Mouse (Mus musculus) limb, embryonic 14.5 days (tissue): ENCODE data around the gene Samd7. TPM values are rescaled to one million over a fixed set of nuclear protein-coding genes. Genes with fewer than 3 reads are reported as not detected.

Experiments used
- ATAC-seq: fragments of 200-750 bp; cut with Nextera tagmentation; 2 replicates; pipeline ENCODE4 v1.8.0; 2017; ENCODE audit warnings: low read depth, moderate number of reproducible peaks, moderate TSS enrichment; ENCODE audit not compliant: low FRiP score
- DNase-seq: peaks from one replicate; pipeline ENCODE4 v3.0.0-alpha.2; 2015; ENCODE audit warnings: low spot score
- H3K27ac ChIP-seq: fragments of 300-500 bp; sonication (generic); replicated peaks from 2 replicates; pipeline ENCODE4 v1.5.1; 2014; ENCODE audit warnings: low read depth, mild to moderate bottlenecking, low read length, moderate library complexity, mixed read lengths
- H3K27me3 ChIP-seq: fragments of 300-500 bp; sonication (generic); 2 replicates; pipeline ENCODE4 v1.6.1; 2014; ENCODE audit warnings: low read length, mixed read lengths; ENCODE audit not compliant: control insufficient read depth, insufficient read depth
- H3K36me3 ChIP-seq: fragments of 300-500 bp; sonication (generic); 2 replicates; pipeline ENCODE4 v1.6.1; 2014; ENCODE audit warnings: mild to moderate bottlenecking, low read length, moderate library complexity, mixed read lengths; ENCODE audit not compliant: control insufficient read depth, insufficient read depth
- H3K4me1 ChIP-seq: fragments of 300-500 bp; sonication (generic); 2 replicates; pipeline ENCODE4 v1.6.1; 2014; ENCODE audit warnings: antibody characterized with exemption, low read length, mixed read lengths; ENCODE audit not compliant: control insufficient read depth, insufficient read depth
- H3K4me2 ChIP-seq: fragments of 300-500 bp; sonication (generic); replicated peaks from 2 replicates; pipeline ENCODE4 v1.6.1; 2014; ENCODE audit warnings: low read depth, mild to moderate bottlenecking, low read length, moderate library complexity; ENCODE audit not compliant: severe bottlenecking
- H3K4me3 ChIP-seq: fragments of 300-500 bp; sonication (generic); replicated peaks from 2 replicates; pipeline ENCODE4 v1.5.1; 2014; ENCODE audit warnings: low read length
- H3K9ac ChIP-seq: fragments of 300-500 bp; sonication (generic); 2 replicates; pipeline ENCODE4 v1.6.1; 2014; ENCODE audit warnings: mild to moderate bottlenecking, low read depth, low read length, moderate library complexity; ENCODE audit not compliant: severe bottlenecking
- H3K9me3 ChIP-seq: fragments of 300-500 bp; sonication (generic); 2 replicates; pipeline ENCODE4 v1.6.1; 2016; ENCODE audit warnings: low read length; ENCODE audit not compliant: control insufficient read depth
- POLR2A ChIP-seq: fragments of 200-500 bp; IDR thresholded peaks from 2 replicates; pipeline ENCODE4 v1.8.0; 2012; ENCODE audit warnings: inconsistent platforms, mild to moderate bottlenecking, moderate library complexity, borderline replicate concordance; ENCODE audit not compliant: insufficient read depth, insufficient read length; ENCODE audit errors: extremely low read depth
- WGBS: fragments of 180-500 bp; shearing (Covaris S2); extraction: QIAGEN DNeasy Blood & Tissue Kit; methylation state at CpG from one replicate; pipeline ENCODE4 v1.1.7; 2014; 5-methylcytosine and 5-hydroxymethylcytosine counted together
- polyA plus RNA-seq, 2 experiments: library from polyadenylated mRNA; depleted of rRNA in 1 of 2; stranded (reverse) in 1 of 2; unstranded in 1 of 2; fragments of >200 nt; fragmentation: Nextera tagmentation in 1 of 2; extraction: Ambion mirVana in 1 of 2; gene quantifications; 2 replicates each; pipeline versions ENCODE4 v1.2.1 to v1.2.3; 2012 to 2014

Gene Samd7
- polyA plus RNA-seq, 2 experiments, result not detected

- H3K9me3 ChIP-seq, result no peaks in the 10 kb centered on the region
- H3K4me3 ChIP-seq, result no peak overlapping the region
- no peak overlapping the region for H3K9ac ChIP-seq
- no peaks in the 10 kb centered on the region for H3K4me1 ChIP-seq
- no peak overlapping the region for H3K27ac ChIP-seq
- DNase-seq (no peak), ATAC-seq (no peak)
- H3K4me2 ChIP-seq, result no peak overlapping the region
- no peaks in the 10 kb centered on the region for H3K36me3 ChIP-seq
- 79% methylated on average over 5 of the region's 5 CpGs for whole genome bisulfite sequencing
- no peak for TF ChIP-seq POLR2A
- no peaks in the 10 kb centered on the region for H3K27me3 ChIP-seq
Observed at GRCm38 (mm10) chr3:30729046-30729445, 17.0 kb upstream of the Samd7 start.

DNA sequence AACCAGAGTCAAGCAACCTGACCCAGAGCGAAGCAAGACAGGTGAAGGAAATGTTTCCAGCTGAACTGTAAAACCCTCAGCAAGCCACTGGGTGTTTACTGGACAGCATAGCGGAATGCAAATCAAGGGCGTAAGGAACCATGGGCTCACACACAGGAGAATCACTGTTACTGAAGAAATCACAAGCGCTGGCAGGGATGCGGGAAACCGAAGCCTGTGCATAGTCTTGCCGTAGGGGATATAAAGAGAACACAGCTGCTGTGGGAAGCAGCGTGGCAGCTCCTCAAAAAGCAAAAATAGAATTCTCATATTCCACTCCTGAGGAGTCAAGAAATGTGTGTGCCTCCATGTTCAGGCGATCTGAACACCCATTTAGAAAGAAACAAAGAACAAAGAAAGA is 9.3 kb upstream of the Samd7 start:
- H3K9me3 ChIP-seq, result no peaks in the 10 kb centered on the region
- H3K4me1 ChIP-seq, result no peaks in the 10 kb centered on the region; the same call in 1 of the 2 replicates
- no peak for TF ChIP-seq POLR2A
- H3K4me3 ChIP-seq, result no peak overlapping the region
- ATAC-seq, result peak; percentile 80
- H3K27me3 ChIP-seq, result no peaks in the 10 kb centered on the region
- WGBS, result 61% methylated on average over 9 of the region's 9 CpGs
- H3K27ac ChIP-seq, result no peak overlapping the region
- no peak overlapping the region for H3K9ac ChIP-seq
- peak; percentile 21 for DNase-seq
- H3K36me3 ChIP-seq, result no peaks in the 10 kb centered on the region
- no peak overlapping the region for H3K4me2 ChIP-seq

GRCm38 (mm10) chr3:30741306-30741705 is 4.8 kb upstream of the Samd7 start:
- ATAC-seq (no peak), DNase-seq (no peak)
- Histone ChIP-seq H3K4me2 (no peak overlapping the region), H3K27me3 (no peaks in the 10 kb centered on the region), H3K9me3 (no peaks in the 10 kb centered on the region), H3K4me1 (no peaks in the 10 kb centered on the region; the same call in 1 of the 2 replicates), H3K4me3 (no peak overlapping the region), H3K36me3 (no peaks in the 10 kb centered on the region), H3K9ac (no peak overlapping the region), H3K27ac (no peak overlapping the region)
- WGBS, result 80% methylated on average over 6 of the region's 6 CpGs
- no peak for TF ChIP-seq POLR2A

DNA sequence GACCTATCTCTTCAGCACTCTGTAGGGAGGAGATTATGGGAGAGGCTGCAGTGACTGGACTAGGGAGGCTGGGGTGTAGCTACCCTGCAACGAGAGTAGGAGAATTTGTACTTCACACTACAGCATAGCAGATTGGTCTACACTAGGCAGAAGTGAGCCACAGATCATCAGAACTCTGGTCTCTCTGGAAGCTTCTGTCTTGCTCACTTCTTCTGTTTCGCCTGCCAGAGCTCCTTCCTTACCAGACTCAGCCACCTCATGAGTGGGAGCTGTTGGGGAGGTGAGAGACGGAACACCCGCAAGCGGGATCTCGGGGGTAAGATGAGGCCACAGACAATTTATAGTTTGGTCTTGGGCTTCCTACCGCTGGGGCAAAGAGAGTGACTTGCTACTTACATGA is 3.2 kb upstream of the Samd7 start:
- Histone ChIP-seq H3K9ac (no peak overlapping the region), H3K4me3 (no peak overlapping the region), H3K27me3 (no peaks in the 10 kb centered on the region), H3K36me3 (no peaks in the 10 kb centered on the region), H3K4me2 (no peak overlapping the region), H3K9me3 (no peaks in the 10 kb centered on the region), H3K4me1 (no peaks in the 10 kb centered on the region), H3K27ac (no peak overlapping the region)
- 87% methylated on average over 7 of the region's 7 CpGs for WGBS
- ATAC-seq (no peak), DNase-seq (no peak)
- TF ChIP-seq POLR2A, result no peak

GRCm38 (mm10) chr3:30748316-30748715 is 2.2 kb downstream of the Samd7 start:
- H3K4me2 ChIP-seq, result no peak overlapping the region
- H3K27ac ChIP-seq, result no peak overlapping the region
- no peak for TF ChIP-seq POLR2A
- H3K27me3 ChIP-seq, result no peaks in the 10 kb centered on the region
- no peaks in the 10 kb centered on the region for H3K36me3 ChIP-seq
- no peak overlapping the region for H3K4me3 ChIP-seq
- H3K9ac ChIP-seq, result no peak overlapping the region
- no peak for ATAC-seq
- 87% methylated on average over 9 of the region's 9 CpGs for WGBS
- no peak for DNase-seq
- no peaks in the 10 kb centered on the region for H3K4me1 ChIP-seq
- no peaks in the 10 kb centered on the region for H3K9me3 ChIP-seq

- Histone ChIP-seq H3K9ac (no peak overlapping the region), H3K27ac (no peak overlapping the region), H3K4me3 (no peak overlapping the region), H3K36me3 (no peaks in the 10 kb centered on the region), H3K4me1 (no peaks in the 10 kb centered on the region), H3K9me3 (no peaks in the 10 kb centered on the region), H3K27me3 (no peaks in the 10 kb centered on the region), H3K4me2 (no peak overlapping the region)
- WGBS, result 89% methylated on average over 4 of the region's 4 CpGs
- TF ChIP-seq POLR2A, result no peak
- DNase-seq (no peak), ATAC-seq (no peak)
Observed at GRCm38 (mm10) chr3:30754696-30755095, 8.6 kb downstream of the Samd7 start.
